Mouse (Mus musculus) limb, embryonic 12.5 days (tissue): ENCODE results near the gene Celf5. TPM values are rescaled to one million over a fixed set of nuclear protein-coding genes. Genes with fewer than 3 reads are reported as not detected.

Experiments used
- ATAC-seq: fragments of 200-750 bp; cut with Nextera tagmentation; 2 replicates; pipeline ENCODE4 v1.8.0; 2017; ENCODE audit warnings: low read depth, moderate TSS enrichment; ENCODE audit not compliant: insufficient number of reproducible peaks, insufficient read depth, low FRiP score, low TSS enrichment
- H3K27ac ChIP-seq: fragments of 300-500 bp; sonication (generic); 2 replicates; pipeline ENCODE4 v1.5.1; 2016; ENCODE audit warnings: mild to moderate bottlenecking, moderate library complexity
- H3K27me3 ChIP-seq: fragments of 300-500 bp; sonication (generic); 2 replicates; pipeline ENCODE4 v1.6.1; 2016; ENCODE audit warnings: mild to moderate bottlenecking, moderate library complexity
- H3K36me3 ChIP-seq: fragments of 300-500 bp; sonication (generic); 2 replicates; pipeline ENCODE4 v1.6.1; 2016; ENCODE audit warnings: mild to moderate bottlenecking, moderate library complexity
- H3K4me1 ChIP-seq: fragments of 300-500 bp; sonication (generic); replicated peaks from 2 replicates; pipeline ENCODE4 v1.6.1; 2016
- H3K4me2 ChIP-seq: fragments of 300-500 bp; sonication (generic); 2 replicates; pipeline ENCODE4 v1.6.1; 2016; ENCODE audit warnings: mild to moderate bottlenecking, moderate library complexity
- H3K4me3 ChIP-seq: fragments of 300-500 bp; sonication (generic); replicated peaks from 2 replicates; pipeline ENCODE4 v1.5.1; 2016; ENCODE audit warnings: mild to moderate bottlenecking
- H3K9ac ChIP-seq: fragments of 300-500 bp; sonication (generic); replicated peaks from 2 replicates; pipeline ENCODE4 v1.6.1; 2016; ENCODE audit warnings: mild to moderate bottlenecking, moderate library complexity
- H3K9me3 ChIP-seq: fragments of 300-500 bp; sonication (generic); 2 replicates; pipeline ENCODE4 v1.6.1; 2016; ENCODE audit warnings: mild to moderate bottlenecking, moderate library complexity
- WGBS: fragments of 180-500 bp; shearing (Covaris S2); methylation state at CpG from one replicate; pipeline ENCODE4 v1.1.7; 2016; 5-methylcytosine and 5-hydroxymethylcytosine counted together
- polyA plus RNA-seq: library from polyadenylated mRNA; unstranded; fragments of >200 nt; fragmentation: Nextera tagmentation; extraction: Ambion mirVana; gene quantifications from 2 replicates; pipeline ENCODE4 v1.2.1, GENCODE M21; 2016

Celf5 gene
- polyA plus RNA-seq, 1 experiment from 2014 or later: 0.93 TPM

- Histone ChIP-seq H3K4me1 (peaks cover 7% of the 10 kb centered on the region), H3K4me2 (no peak overlapping the region), H3K27ac (no peak overlapping the region), H3K9ac (no peak overlapping the region), H3K27me3 (peaks cover 99% of the 10 kb centered on the region), H3K36me3 (no peaks in the 10 kb centered on the region), H3K9me3 (no peaks in the 10 kb centered on the region), H3K4me3 (no peak overlapping the region)
- ATAC-seq: no peak
- WGBS: 57% methylated on average over 18 of the region's 18 CpGs
These were observed 12.1 kb downstream of the Celf5 start for GRCm38 (mm10) chr10:81470454-81470853.

GRCm38 (mm10) chr10:81469253-81469652 lies 13.3 kb downstream of the Celf5 start:
- no peak overlapping the region for H3K9ac ChIP-seq
- H3K4me2 ChIP-seq: no peak overlapping the region
- no peak overlapping the region for H3K27ac ChIP-seq
- H3K27me3 ChIP-seq: peaks cover 99% of the 10 kb centered on the region
- no peak overlapping the region for H3K4me3 ChIP-seq
- no peaks in the 10 kb centered on the region for H3K9me3 ChIP-seq
- ATAC-seq: no peak
- peaks cover 13% of the 10 kb centered on the region for H3K4me1 ChIP-seq
- H3K36me3 ChIP-seq: no peaks in the 10 kb centered on the region
- WGBS: 83% methylated on average over 5 of the region's 5 CpGs

GRCm38 (mm10) chr10:81467670-81468235 lies 14.8 kb downstream of the Celf5 start:
- Histone ChIP-seq H3K27ac (no peak overlapping the region), H3K36me3 (no peaks in the 10 kb centered on the region), H3K27me3 (peaks cover 99% of the 10 kb centered on the region), H3K4me2 (no peak overlapping the region), H3K9ac (no peak overlapping the region), H3K9me3 (no peaks in the 10 kb centered on the region), H3K4me3 (no peak overlapping the region), H3K4me1 (peaks cover 10% of the 10 kb centered on the region)
- ATAC-seq: no peak
- WGBS: 82% methylated on average over 16 of the region's 16 CpGs

- Histone ChIP-seq H3K4me2 (no peak overlapping the region), H3K9me3 (no peaks in the 10 kb centered on the region), H3K27me3 (peaks cover 99% of the 10 kb centered on the region), H3K4me1 (peaks cover 9% of the 10 kb centered on the region), H3K27ac (no peak overlapping the region), H3K9ac (no peak overlapping the region), H3K4me3 (no peak overlapping the region), H3K36me3 (no peaks in the 10 kb centered on the region)
- ATAC-seq: no peak
- 53% methylated on average over 14 of the region's 14 CpGs for WGBS
These were observed 15.6 kb downstream of the Celf5 start for GRCm38 (mm10) chr10:81466881-81467280.

- Histone ChIP-seq H3K4me3 (no peak overlapping the region), H3K9me3 (no peaks in the 10 kb centered on the region)
These were observed 16.4 kb downstream of the Celf5 start for GRCm38 (mm10) chr10:81466066-81466465.

GRCm38 (mm10) chr10:81465265-81465645 lies 17.3 kb downstream of the Celf5 start:
- Histone ChIP-seq H3K4me2 (no peak overlapping the region), H3K4me3 (no peak overlapping the region), H3K9ac (no peak overlapping the region), H3K27me3 (peaks cover 99% of the 10 kb centered on the region), H3K9me3 (no peaks in the 10 kb centered on the region), H3K27ac (no peak overlapping the region), H3K4me1 (peaks cover 9% of the 10 kb centered on the region), H3K36me3 (no peaks in the 10 kb centered on the region)
- ATAC-seq: no peak
- 8% methylated on average over 5 of the region's 5 CpGs for WGBS

More at GRCm38 (mm10) chr10:81466066-81466465, 16.4 kb downstream of the Celf5 start:
- peaks cover 9% of the 10 kb centered on the region for H3K4me1 ChIP-seq
- WGBS: 85% methylated on average over 2 of the region's 2 CpGs
- H3K9ac ChIP-seq: no peak overlapping the region
- H3K27ac ChIP-seq: no peak overlapping the region
- no peaks in the 10 kb centered on the region for H3K36me3 ChIP-seq
- no peak for ATAC-seq
- no peak overlapping the region for H3K4me2 ChIP-seq
- peaks cover 99% of the 10 kb centered on the region for H3K27me3 ChIP-seq

GRCm38 (mm10) chr10:81464405-81465264 lies 17.9 kb downstream of the Celf5 start:
- Histone ChIP-seq H3K27ac (no peak overlapping the region), H3K27me3 (peaks cover 99% of the 10 kb centered on the region), H3K9me3 (no peaks in the 10 kb centered on the region), H3K9ac (peak overlapping the region; percentile 31; the same call in 1 of the 2 replicates), H3K4me3 (peak overlapping the region; percentile 37), H3K4me1 (peaks cover 9% of the 10 kb centered on the region), H3K36me3 (no peaks in the 10 kb centered on the region), H3K4me2 (peak overlapping the region; percentile 58)
- peak; percentile 72 for ATAC-seq
- WGBS: 2% methylated on average over 33 of the region's 33 CpGs

- no peak for ATAC-seq
- Histone ChIP-seq H3K4me2 (no peak overlapping the region; the same call in 1 of the 2 replicates), H3K27me3 (peaks cover 100% of the 10 kb centered on the region), H3K36me3 (no peaks in the 10 kb centered on the region), H3K9me3 (no peaks in the 10 kb centered on the region), H3K27ac (no peak overlapping the region), H3K4me1 (peaks cover 11% of the 10 kb centered on the region), H3K9ac (no peak overlapping the region), H3K4me3 (no peak overlapping the region)
- WGBS: 73% methylated on average over 4 of the region's 4 CpGs
These were observed 19.0 kb downstream of the Celf5 start for GRCm38 (mm10) chr10:81463531-81463930.

GRCm38 (mm10) chr10:81462917-81463316 lies 19.6 kb downstream of the Celf5 start:
- no peak overlapping the region for H3K4me3 ChIP-seq
- WGBS: 75% methylated on average over 7 of the region's 7 CpGs
- H3K36me3 ChIP-seq: no peaks in the 10 kb centered on the region
- H3K4me1 ChIP-seq: peaks cover 11% of the 10 kb centered on the region
- H3K27me3 ChIP-seq: peaks cover 99% of the 10 kb centered on the region
- ATAC-seq: no peak
- H3K4me2 ChIP-seq: no peak overlapping the region
- no peak overlapping the region for H3K27ac ChIP-seq
- no peak overlapping the region for H3K9ac ChIP-seq
- no peaks in the 10 kb centered on the region for H3K9me3 ChIP-seq

GRCm38 (mm10) chr10:81462415-81462804 lies 20.1 kb downstream of the Celf5 start:
- ATAC-seq: no peak

GRCm38 (mm10) chr10:81461673-81462414 lies 20.7 kb downstream of the Celf5 start:
- Histone ChIP-seq H3K36me3 (no peaks in the 10 kb centered on the region), H3K27me3 (peaks cover 99% of the 10 kb centered on the region), H3K4me2 (no peak overlapping the region), H3K4me1 (peaks cover 11% of the 10 kb centered on the region), H3K9ac (no peak overlapping the region), H3K9me3 (no peaks in the 10 kb centered on the region), H3K4me3 (peak overlapping the region; percentile 13; the same call in 1 of the 2 replicates), H3K27ac (no peak overlapping the region)
- WGBS: 6% methylated on average over 16 of the region's 16 CpGs
- no peak for ATAC-seq

More at GRCm38 (mm10) chr10:81462415-81462804, 20.1 kb downstream of the Celf5 start:
- Histone ChIP-seq H3K36me3 (no peaks in the 10 kb centered on the region), H3K4me1 (peaks cover 11% of the 10 kb centered on the region), H3K9me3 (no peaks in the 10 kb centered on the region), H3K9ac (no peak overlapping the region), H3K4me3 (peak overlapping the region; percentile 13; the same call in 1 of the 2 replicates), H3K4me2 (no peak overlapping the region), H3K27ac (no peak overlapping the region), H3K27me3 (peaks cover 99% of the 10 kb centered on the region)
- 42% methylated on average over 7 of the region's 7 CpGs for WGBS
